Mouse (Mus musculus) large intestine, adult 2 months (tissue): ENCODE measurements around the gene Chdh. TPM values are rescaled to one million over a fixed set of nuclear protein-coding genes. Genes with fewer than 3 reads are reported as not detected.

Experiments used
- DNase-seq: peaks from one replicate; pipeline ENCODE4 v3.0.0-alpha.2; 2012; ENCODE audit warnings: low read depth, low spot score
- WGBS: fragments of 180-500 bp; shearing (Covaris S2); methylation state at CpG from one replicate; pipeline ENCODE4 v1.1.7; 2018; 5-methylcytosine and 5-hydroxymethylcytosine counted together
- polyA plus RNA-seq: library from polyadenylated mRNA; depleted of rRNA; stranded (reverse); fragments of >200 nt; gene quantifications from 2 replicates; pipeline ENCODE4 v1.2.3, GENCODE M21; 2012; rRNA removed

The Chdh gene
- polyA plus RNA-seq = 35.9 and 85.3 TPM in 2 replicates

DNA sequence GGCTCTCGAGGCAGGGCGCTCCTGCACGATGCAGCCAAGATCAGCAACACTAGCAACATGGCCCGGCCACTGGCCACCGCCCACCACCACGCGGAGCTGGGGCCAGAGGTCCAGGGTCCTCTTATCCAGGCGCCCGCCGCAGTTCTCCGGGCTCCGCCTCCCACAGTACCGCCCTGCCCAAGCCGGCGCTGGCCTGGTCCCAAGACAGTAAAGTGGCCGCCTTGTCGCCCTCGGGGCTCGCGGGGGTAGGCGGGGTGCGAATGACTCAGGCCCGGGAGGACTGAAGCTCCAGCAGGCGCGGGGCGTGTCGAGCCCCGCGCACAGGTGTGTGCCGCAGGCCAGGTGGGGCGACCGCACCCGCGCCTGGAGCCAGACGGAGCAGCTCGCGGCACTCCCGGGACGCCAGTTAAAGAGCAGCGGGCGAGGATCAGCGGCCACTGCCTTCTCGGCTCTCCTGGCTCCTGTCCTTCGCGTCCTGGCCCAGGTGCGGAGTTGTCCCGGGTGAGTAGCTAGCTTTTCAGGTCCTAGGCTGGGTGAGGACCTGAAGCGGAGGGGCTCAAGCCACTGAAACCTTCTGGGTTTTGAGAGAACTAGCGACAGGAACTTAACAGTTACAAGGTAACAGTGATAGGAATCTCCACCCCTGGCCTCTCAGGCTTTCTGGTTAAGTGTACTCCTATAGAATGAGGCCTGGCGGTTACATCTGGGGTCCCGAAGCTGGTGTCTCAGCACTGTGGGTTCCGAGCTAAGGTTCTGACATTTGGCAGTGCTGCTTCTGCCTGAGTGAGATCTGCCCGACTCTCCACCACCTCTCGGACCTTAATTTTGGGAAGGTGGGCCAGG lies at the start of gene Chdh, which contains the start of gene Il17rb:
Gene Chdh, plus strand, starts transcription at position 291 of the 843 bp plus-strand sequence.
Gene Il17rb, minus strand, starts transcription at position 164 of the 843 bp plus-strand sequence.
- WGBS = 5% methylated on average over 54 of the region's 54 CpGs
- peak; percentile 76 for DNase-seq

DNA sequence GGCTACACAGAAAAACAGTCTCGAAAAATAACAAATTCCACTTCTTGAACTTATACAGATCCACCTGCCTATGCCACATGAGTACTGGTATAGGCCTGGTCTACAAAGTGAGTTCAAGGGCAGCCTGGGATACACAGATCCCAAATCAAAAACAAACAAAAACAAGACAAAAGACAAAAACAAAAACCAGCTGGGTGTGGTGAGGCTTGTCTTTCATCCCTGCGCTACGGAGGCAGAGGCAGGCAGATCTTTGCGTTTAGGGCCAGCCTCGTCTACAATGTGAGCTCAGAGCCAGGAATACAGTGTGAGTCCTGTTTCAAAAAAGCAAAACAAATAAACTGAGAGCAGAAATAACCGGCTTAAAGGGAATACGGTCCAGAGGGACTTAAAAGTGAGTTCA lies 41.2 kb upstream of the Chdh start:
- WGBS = 60% methylated on average over 7 of the region's 7 CpGs

DNA sequence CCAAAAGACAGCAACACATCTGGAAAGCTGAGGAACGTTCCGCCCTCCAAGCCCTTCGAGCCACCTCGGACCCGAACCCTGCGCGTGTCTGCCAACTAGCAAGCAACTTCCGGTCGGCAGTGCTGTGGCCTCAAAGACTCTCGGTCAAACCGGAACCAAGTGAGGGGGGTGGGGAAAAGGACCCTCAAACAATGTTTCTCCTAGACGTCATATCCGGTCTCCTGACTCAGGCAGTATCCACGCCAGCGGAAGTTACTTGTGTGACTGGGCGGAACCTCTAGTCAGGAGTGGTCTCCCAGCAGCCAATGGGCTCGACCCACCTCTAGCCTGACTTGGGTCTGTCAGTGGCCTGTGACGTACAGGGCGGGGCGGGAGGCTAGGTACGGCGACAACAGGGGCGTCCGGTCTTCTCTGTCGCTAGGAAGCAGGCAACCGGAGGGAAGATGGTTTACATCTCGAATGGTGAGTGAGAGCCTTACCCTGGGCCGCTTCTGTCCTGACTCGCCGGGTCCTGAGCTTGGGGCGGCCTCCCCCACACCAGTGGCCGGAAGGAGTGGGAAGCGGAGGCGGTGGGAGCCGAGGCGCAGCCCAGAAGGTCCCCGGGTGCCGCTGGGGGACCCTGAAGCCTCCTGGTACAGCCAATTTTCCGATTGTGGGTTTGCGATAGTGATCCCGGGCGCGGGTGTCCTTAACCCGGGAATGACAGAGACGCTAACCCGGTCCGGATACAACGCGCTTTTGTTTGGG lies 40.6 kb upstream of the Chdh start, which contains the start of gene Selenok:
Gene Selenok, plus strand, starts transcription at position 234 of the 747 bp plus-strand sequence.
- whole genome bisulfite sequencing = under 1% methylated on average over 49 of the region's 49 CpGs
- peak; percentile 98 for DNase-seq

More for the DNA sequence above, 41.2 kb upstream of the Chdh start:
- DNase-seq = no peak

DNA sequence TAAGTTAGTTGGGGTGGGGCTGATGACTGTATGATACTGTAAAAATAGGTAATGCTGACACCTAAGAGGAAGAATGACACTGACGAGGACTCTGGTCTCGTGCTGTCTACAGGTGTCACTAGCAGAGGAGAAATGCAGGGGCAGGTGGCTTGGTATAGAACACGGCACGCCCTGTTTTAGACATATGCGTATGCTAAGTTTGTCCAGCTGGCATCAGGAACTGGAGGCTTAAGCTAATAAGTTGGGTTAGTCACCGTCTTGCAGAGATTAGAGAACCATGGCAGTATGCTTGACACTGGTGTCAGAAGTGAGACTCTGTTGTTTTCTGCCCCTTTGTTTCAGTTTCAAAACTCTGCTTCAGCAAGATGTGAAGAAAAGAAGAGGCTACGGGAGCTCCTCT lies 37.4 kb upstream of the Chdh start:
- DNase-seq = no peak
- 69% methylated on average over 7 of the region's 7 CpGs for WGBS

DNA sequence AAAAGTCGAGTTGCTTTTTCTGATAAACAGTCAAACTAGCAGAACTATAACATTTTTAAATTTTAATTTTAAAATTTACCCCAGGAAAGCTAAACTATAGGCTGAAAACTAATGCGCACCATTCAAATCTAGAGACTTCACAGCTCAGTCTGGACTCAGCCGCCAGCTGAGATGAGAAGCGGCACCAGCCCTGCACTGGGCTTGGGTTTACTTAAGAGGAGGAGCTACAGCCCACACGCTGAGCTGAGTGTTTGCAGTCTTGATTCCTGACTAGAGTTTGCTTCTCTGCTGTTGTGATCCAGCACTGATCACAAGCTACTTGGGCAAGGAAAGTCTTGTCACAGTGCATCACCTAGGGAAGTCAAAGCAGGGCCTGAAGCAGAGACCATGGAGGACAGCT lies 36.8 kb upstream of the Chdh start:
- 70% methylated on average over 5 of the region's 5 CpGs for WGBS
- no peak for DNase-seq

DNA sequence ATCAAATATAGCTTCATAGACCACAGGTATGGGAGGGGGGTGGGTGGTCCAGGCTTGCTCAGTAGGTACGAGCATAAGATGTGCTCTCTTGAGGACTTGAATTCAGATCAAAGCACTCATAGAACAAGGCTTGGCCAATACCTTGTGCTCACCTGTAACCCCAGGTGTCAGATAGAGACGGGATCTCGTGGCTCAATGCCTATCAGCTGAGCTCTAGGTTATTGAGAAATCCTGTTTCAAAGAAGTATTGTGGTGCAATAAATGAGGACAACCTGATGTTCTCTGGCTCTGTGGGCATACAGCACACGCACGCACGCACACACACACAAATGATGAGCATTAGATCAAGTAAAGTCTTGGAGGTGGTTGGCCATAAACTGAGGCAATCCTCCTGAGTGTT lies 31.9 kb upstream of the Chdh start:
- no peak for DNase-seq
- WGBS = 91% methylated on average over 6 of the region's 6 CpGs

DNA sequence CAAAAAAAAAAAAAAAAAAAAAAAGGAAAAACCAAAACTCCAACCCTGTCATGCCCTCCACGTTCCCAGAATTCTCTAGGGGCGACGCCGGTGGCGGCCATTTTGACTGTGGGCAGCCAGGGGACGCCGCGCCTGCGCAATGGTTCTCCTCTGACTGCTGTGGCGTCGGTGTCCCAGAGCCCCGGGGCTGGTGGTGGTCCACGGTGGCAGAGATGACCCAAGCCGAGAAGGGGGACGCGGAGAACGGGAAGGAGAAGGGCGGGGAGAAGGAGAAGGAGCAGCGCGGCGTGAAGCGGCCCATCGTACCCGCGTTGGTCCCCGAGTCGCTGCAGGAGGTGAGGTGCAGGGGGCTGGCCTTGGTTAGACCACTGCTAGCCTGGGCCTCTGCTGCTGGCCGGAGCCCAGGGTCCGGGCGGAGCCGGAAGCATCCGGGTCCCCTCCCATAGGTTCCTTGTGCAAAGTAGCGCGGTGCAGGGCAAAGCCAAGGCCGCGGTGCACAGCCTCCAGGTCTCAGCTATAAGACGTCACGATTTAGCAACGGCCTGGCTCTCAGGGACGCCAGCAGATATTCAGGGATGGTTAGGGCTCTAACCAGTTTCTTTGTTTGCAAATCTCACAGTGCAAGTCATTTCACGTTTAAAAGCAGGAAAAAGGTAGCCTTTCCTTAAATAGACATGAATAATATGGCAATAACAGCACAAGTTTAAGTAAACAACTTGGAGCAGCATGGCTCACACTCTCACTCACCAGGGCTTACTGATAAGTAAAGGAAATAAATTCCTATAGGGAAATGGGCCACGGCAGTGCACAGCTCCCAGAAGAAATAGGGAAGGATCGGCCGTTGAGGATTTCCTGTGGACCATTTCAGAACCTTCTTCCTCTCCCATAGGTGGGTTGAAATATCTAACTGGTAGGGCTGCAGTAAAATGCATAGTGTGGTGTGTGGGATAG lies 30.3 kb upstream of the Chdh start, which contains the start of gene Actr8:
Gene Actr8, plus strand, starts transcription at position 84 of the 951 bp plus-strand sequence.
- DNase-seq = peak; percentile 65
- under 1% methylated on average over 44 of the region's 44 CpGs for WGBS

DNA sequence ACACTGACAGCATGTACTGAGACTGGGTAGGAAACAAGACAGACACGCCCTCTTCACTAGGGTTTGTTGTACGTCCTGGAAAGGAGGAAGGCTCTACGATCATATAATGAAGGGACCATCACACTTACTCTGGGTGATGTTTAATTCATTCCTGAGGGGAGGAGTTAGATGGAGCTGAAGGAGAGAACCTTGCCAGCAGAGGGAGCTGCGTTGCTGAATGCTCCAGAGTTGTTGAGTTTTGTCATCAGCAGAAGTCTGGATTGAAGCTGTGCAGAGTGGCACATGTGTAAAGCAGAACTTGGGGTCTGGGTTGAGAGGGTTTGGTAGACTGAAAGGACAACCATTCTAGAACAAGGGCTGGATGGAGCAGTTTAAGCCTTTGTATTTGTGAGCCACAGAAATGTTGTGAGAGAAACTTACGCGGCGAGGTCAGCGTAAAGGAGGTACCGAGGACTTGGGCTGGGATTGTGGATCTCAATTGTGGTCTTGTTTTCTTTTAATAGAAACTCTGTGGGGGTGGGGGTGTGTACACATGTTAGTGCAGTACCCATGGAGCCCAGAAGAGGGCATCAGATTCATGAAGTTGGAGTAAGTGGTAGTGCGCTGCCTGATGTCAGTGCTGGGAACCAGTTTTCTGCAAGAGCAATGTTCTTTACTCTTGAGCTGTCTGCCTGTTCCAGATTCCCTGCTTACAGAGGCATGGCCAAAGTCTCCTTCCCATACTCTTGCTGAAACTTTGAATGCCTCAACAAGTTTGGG lies 28.2 kb upstream of the Chdh start:
- 85% methylated on average over 10 of the region's 10 CpGs for WGBS
- no peak for DNase-seq

DNA sequence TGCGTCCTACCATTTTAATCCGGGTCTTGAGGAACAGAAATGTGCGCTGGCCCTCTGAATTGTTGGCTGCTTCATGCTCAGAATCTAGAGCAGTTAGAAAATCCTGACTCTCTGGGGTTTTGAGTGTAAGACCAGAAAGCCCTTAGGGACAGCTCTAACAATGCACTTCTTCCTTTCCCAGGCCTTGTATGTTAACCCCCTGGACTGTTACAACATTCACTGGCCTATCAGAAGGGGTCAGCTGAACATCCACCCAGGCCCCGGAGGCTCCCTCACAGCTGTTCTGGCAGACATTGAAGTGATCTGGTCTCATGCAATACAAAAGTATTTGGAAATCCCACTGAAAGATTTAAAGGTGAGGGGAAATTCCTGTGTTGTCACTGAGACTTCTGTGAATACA lies 22.7 kb upstream of the Chdh start:
- DNase-seq = no peak
- WGBS = 90% methylated on average over 4 of the region's 4 CpGs

DNA sequence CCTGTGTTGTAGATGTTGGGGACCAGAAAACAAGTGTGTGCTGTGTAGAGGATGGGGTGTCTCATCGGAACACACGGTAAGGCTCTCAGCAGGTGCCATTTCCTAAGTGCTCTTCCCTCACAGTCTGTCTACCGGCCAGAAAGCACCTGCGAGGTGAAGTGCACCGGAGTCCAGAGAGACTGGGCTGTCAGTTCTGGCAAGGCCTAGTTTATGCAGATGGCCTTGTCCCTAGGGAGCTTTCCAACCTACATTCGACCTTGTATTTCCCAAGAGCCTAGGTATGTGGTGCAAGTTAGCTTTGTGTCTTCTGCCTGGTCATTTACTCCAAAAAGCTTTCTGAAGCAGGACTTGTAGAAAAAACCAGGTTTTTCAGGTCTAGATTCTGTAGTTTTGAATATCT lies 21.5 kb upstream of the Chdh start:
- DNase-seq = no peak
- 92% methylated on average over 6 of the region's 6 CpGs for WGBS

DNA sequence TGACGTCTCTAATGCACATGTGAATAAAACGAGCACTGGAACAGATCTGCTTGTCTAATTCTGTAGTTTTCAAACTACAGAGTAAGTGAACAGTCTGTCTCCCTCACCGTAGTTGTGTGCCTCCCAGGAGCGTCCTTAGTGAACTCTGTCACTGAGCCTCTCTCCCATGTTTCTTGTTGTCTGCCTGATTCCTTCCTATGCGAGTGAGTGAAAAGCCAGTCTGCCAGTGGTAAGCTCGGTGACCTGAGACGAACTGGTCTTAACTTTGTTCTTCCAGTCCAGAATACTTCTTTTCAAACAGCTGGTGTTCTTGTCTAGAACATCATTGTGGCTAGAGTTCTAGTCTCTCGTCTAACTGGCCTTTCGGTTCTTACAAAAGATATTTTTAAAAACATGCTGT lies 21.1 kb upstream of the Chdh start:
- 95% methylated on average over 9 of the region's 9 CpGs for WGBS
- no peak for DNase-seq

DNA sequence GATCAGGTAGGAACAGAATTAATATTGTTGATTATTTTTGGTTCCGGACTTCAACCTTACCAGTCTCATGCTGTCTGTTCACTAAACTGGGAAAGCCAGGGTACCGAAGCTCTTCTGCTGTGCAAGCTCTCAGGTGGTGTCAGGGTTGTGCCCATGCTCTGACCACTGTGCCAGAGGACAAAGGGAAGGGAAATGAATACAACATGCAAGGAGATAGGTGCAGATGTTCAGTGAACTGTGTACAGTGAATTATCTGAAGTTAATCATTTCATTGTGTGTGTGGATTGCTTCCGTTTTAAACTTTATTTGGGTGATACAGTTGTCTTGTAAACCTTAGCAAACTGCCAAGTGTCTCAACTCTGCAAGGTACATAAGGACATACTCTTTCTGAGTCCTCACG lies 20.5 kb upstream of the Chdh start:
- DNase-seq = no peak

DNA sequence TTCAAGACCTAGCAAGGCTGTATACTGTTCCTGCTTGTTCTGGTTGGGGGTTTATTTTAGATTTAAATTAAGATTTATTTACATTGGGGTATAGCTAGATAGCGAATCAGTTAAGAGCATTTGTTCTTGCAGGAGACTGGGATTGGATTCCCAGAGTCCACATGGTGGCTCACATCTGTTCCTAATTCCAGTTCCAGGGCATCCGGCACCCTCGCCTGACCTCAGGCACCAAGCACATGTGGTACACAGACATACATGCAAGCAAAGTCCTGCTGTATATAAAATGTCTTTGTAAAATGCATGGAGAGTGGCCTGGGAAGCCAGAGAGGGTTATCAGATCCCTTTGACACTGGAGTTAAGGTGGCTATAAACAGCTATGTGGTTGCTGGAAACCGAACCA lies 13.8 kb upstream of the Chdh start:
- no peak for DNase-seq
- 95% methylated on average over 4 of the region's 4 CpGs for WGBS

More for the DNA sequence above, 20.5 kb upstream of the Chdh start:
- 83% methylated on average over 4 of the region's 4 CpGs for WGBS

DNA sequence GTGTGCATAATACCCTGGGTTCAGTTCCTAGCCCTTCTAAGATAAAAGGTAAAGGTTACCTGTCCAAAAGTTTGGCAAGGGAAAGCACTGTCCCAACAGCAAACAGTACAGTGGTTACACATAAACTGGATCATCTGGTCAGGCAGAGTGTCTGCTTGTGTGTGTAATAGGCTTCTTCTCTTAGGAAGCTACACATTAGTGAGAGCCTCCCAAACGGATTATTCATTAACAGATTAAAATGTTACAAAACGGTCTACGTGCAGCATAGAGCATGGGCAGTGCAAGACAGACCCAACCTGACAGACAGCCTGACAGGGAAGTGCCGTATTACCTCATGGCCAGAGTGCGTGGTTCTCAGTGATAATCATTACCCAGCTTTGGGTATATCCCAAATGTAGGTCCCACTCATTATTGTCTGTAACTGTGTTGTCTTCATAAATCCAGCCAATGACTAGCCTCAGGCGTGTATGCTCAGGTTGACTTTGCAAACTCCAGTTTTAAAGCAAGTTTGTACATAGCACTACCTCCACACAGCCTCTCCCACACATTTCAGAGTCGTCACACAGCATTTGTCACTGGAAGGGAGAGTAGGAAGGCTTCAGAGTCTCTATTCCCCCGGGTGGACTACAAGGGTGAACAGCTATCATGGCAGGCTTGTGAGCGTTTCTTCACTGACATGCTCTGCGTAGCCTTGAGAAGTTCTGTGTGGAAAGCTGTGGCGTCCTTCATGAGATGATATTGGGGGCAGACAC lies 12.6 kb upstream of the Chdh start:
- 55% methylated on average over 11 of the region's 11 CpGs for WGBS
- DNase-seq = no peak

DNA sequence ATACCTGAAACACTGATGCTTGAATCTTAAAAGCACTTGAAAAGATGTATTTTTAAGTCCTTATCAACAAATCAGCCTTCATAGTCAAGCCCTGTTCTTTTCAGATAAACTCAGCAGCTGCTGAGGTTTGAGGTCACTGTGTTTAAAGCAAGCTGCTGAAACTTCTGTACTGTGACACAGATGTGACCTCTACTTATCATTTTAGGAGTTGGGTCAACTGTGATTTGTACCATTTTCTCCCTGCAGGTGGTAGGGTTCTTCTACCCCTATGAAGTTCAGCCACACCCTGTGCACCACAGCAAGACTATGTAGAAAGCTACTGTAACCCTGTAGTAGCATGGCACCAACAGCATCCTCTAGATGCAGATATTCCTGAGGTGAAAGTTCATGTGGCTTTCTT lies 11.5 kb upstream of the Chdh start:
- no peak for DNase-seq

DNA sequence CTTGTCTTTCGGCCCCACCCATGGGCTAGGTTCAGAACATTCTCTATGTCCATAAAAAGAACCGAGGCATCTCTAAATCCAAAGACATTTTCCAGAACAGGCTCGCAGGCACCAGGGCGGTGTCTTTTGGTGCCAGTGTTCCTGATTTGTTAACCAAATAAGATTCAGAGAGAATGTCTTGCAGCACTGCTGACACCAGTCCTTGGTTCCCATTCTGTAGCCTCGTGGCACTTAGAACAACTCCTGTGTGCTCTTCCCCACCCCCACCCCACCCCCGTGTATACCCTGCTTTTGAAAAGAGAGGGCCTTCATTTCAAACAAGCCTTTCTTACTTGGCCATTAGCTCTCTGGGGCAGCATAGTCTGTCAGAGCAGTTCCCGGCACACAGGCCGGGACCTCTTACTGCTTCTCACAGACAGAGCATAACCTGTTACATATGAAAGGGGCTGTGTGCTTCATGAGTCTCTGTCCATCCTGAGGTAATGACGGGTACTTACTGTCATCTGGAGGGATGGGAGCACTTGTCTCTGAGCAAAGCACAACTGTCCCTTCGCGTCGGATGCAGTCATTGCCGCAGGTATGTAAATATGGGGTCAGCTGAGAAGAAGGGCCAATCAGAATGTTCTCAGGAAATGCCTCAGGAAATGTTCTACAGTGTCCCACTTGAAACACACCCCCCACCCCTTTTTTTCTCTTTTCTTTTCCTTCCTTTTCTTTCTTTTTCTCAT lies 9.9 kb upstream of the Chdh start:
- WGBS = 61% methylated on average over 13 of the region's 13 CpGs
- DNase-seq = no peak

DNA sequence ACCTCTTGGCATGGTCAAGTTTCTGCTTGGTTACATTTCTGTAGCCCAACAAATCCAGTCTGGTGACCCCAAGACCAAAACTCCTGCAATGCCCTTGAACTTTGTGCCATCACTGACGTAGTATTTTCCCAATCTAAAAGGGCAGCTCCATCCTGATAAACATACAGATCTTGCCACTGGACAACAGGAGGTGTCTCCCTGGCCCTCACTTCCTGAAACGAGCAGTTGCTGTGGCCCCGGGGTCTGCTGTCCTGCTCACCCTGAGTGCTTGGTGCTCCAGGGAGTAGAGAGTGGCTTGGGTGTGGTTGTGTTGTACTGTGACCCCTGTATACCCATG lies 9.4 kb upstream of the Chdh start:
- WGBS = 44% methylated on average over 3 of the region's 3 CpGs
- no peak for DNase-seq
